Mouse (Mus musculus) embryonic facial prominence, embryonic 12.5 days (tissue): Measurements from ENCODE around the gene Ankdd1a. TPM values are rescaled to one million over a fixed set of nuclear protein-coding genes. Genes with fewer than 3 reads are reported as not detected.

Experiments used
- ATAC-seq: fragments of 200-750 bp; cut with Nextera tagmentation; 2 replicates; pipeline ENCODE4 v1.8.0; 2017; ENCODE audit not compliant: insufficient number of reproducible peaks, insufficient read depth, low FRiP score, low TSS enrichment
- H3K27ac ChIP-seq: fragments of 300-500 bp; sonication (generic); 2 replicates; pipeline ENCODE4 v1.5.1; 2016; ENCODE audit warnings: mild to moderate bottlenecking
- H3K27me3 ChIP-seq: fragments of 300-500 bp; sonication (generic); 2 replicates; pipeline ENCODE4 v1.6.1; 2016; ENCODE audit warnings: mild to moderate bottlenecking, moderate library complexity
- H3K36me3 ChIP-seq: fragments of 300-500 bp; sonication (generic); 2 replicates; pipeline ENCODE4 v1.6.1; 2016; ENCODE audit warnings: mild to moderate bottlenecking
- H3K4me1 ChIP-seq: fragments of 300-500 bp; sonication (generic); 2 replicates; pipeline ENCODE4 v1.6.1; 2016
- H3K4me2 ChIP-seq: fragments of 300-500 bp; sonication (generic); replicated peaks from 2 replicates; pipeline ENCODE4 v1.6.1; 2016; ENCODE audit warnings: mild to moderate bottlenecking, moderate library complexity
- H3K4me3 ChIP-seq: fragments of 300-500 bp; sonication (generic); 2 replicates; pipeline ENCODE4 v1.5.1; 2016; ENCODE audit warnings: mild to moderate bottlenecking
- H3K9ac ChIP-seq: fragments of 300-500 bp; sonication (generic); 2 replicates; pipeline ENCODE4 v1.6.1; 2016; ENCODE audit warnings: mild to moderate bottlenecking, moderate library complexity
- H3K9me3 ChIP-seq: fragments of 300-500 bp; sonication (generic); 2 replicates; pipeline ENCODE4 v1.6.1; 2016; ENCODE audit warnings: mild to moderate bottlenecking, moderate library complexity
- WGBS: fragments of 180-500 bp; shearing (Covaris S2); methylation state at CpG from one replicate; pipeline ENCODE4 v1.1.7; 2016; 5-methylcytosine and 5-hydroxymethylcytosine counted together
- polyA plus RNA-seq: library from polyadenylated mRNA; unstranded; fragments of >200 nt; fragmentation: Nextera tagmentation; extraction: Ambion mirVana; gene quantifications from 2 replicates; pipeline ENCODE4 v1.2.1, GENCODE M21; 2016

The Ankdd1a gene
- polyA plus RNA-seq, 1 experiment from 2014 or later, result not detected

DNA sequence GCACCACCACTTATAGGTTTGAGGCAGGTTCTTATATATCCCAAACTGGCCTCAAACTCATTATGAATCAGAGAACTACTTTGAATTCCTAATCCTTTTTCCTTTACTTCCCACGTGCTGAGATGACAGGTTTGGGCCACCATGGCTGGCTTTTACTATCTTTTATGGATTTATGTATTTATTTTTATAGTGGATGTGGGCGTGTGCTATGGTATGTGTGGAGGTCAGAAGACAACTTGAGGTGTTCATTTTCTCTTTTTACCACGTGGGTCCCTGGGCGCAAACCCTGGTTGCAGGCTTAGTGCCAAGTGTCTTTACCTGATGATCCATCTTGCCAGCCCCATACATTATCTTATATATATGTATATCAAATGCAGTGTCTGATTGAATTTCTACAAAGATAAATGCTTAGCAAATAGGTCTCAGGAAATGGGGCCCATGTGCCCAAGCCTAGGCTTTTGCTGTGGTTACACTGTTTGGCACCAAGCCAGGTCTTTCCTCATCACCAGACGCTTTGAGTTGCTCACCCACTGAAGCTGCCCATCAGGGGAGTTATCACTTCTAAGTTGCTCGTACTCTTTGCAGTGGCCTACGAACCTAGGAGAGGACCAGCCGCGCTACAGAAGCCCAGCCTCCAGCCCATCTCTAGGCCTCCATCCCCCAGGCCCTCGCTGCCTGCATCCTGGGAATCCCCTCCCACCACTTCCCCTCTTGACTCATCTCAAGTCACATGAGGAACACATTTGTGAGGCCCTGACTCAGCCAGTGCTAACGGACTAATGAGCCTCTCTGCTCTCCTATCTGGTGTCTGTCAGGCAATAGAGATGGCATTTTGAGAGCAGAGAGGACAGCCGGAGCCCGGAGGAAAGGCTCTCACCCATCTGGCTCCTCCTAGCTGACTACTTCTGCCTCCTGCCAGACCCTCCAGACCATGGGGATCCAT, 21.4 kb upstream of the Ankdd1a start:
- H3K9me3 ChIP-seq, result no peaks in the 10 kb centered on the region
- no peak overlapping the region; the same call in 1 of the 2 replicates for H3K9ac ChIP-seq
- H3K27ac ChIP-seq, result peak overlapping the region; percentile 14; the same call in 1 of the 2 replicates
- WGBS, result 57% methylated on average over 13 of the region's 13 CpGs
- no peaks in the 10 kb centered on the region for H3K27me3 ChIP-seq
- H3K4me2 ChIP-seq, result no peak overlapping the region
- ATAC-seq, result no peak
- peaks cover 12% of the 10 kb centered on the region for H3K4me1 ChIP-seq
- H3K36me3 ChIP-seq, result no peaks in the 10 kb centered on the region
- H3K4me3 ChIP-seq, result no peak overlapping the region

DNA sequence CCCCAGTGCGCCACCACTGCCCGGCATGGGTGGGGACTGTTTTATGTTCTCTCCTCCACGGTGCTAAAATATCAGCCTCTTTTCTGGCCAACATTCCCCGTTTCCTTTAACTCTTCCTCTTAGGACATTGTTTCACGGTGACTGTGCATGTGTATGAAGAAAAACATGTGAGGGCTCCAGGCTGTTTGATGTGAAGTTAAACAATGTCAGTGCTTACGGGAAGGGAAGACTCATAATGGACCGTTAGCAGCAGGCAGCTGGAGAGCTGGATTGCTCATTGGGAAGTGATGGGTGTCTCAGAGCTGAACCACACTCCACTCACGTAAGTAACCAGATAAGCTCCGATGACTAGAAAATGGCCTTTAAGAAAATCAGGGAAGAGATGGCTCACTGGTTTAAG, 19.7 kb upstream of the Ankdd1a start:
- Histone ChIP-seq H3K36me3 (no peaks in the 10 kb centered on the region), H3K9me3 (no peaks in the 10 kb centered on the region), H3K27ac (no peak overlapping the region), H3K4me1 (peaks cover 8% of the 10 kb centered on the region), H3K27me3 (no peaks in the 10 kb centered on the region), H3K9ac (no peak overlapping the region), H3K4me2 (no peak overlapping the region), H3K4me3 (no peak overlapping the region)
- no peak for ATAC-seq
- WGBS, result 83% methylated on average over 9 of the region's 9 CpGs

DNA sequence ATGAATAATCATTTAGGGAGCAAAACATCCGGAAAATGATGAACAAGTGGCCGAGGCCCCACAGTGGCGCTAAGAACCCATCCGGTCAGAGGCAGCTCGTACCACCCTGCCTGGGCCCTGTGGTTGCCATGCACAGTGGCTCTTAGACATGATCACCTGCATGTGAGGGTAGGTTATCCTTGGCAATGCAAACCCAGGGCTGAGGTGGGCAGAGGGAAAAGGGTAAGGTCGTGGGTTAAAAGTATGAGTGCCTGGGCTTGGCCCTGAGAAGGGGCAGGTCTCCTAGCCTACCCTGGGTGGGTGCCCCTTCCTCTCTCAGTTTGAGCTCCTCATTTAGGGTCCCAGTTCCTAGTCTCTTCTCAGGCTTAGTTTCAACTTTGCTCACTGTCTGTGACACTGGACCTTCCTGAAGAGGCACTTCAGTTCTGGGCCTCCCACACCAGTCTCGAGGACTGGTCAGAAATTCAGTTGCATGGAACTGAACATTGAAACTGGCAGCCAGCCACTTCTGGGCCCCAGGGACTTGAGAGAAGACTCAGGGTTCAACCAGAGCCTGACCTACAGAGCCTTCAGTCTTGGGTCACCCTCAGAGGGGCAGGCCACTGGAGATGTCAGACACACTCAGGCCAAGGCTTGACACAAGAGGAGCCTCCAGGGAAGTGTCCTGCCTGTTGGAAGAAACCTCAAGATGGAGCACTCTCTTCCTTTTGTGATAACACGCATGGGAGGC, 18.1 kb upstream of the Ankdd1a start:
- Histone ChIP-seq H3K4me1 (peaks cover 8% of the 10 kb centered on the region), H3K9me3 (no peaks in the 10 kb centered on the region), H3K4me3 (no peak overlapping the region), H3K36me3 (no peaks in the 10 kb centered on the region), H3K27ac (no peak overlapping the region), H3K4me2 (no peak overlapping the region), H3K9ac (no peak overlapping the region), H3K27me3 (no peaks in the 10 kb centered on the region)
- WGBS, result 91% methylated on average over 8 of the region's 8 CpGs
- ATAC-seq, result no peak

DNA sequence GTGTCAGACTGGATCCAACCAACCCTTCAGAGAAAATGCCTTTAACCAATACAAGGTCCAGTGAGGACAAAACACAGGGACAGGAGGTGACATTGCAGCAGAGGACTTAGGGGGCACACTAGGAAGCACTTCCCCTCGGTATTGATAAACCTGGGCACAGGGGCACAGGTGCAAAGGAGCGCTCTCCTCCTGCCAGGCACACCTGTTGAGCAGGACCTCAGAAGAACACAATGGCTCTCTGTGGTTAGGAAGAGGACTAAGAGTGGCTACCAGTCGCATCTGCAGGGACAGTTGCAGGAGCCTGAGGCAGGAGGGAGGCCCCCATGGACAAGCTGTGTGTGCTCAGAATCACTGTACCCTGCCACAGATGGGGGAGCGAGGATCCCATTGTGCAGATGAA, 16.5 kb upstream of the Ankdd1a start:
- Histone ChIP-seq H3K4me2 (no peak overlapping the region), H3K27me3 (no peaks in the 10 kb centered on the region), H3K36me3 (no peaks in the 10 kb centered on the region), H3K27ac (no peak overlapping the region), H3K9me3 (no peaks in the 10 kb centered on the region), H3K9ac (no peak overlapping the region), H3K4me3 (no peak overlapping the region), H3K4me1 (peaks cover 2% of the 10 kb centered on the region)
- no peak for ATAC-seq
- WGBS, result 80% methylated on average over 4 of the region's 4 CpGs

DNA sequence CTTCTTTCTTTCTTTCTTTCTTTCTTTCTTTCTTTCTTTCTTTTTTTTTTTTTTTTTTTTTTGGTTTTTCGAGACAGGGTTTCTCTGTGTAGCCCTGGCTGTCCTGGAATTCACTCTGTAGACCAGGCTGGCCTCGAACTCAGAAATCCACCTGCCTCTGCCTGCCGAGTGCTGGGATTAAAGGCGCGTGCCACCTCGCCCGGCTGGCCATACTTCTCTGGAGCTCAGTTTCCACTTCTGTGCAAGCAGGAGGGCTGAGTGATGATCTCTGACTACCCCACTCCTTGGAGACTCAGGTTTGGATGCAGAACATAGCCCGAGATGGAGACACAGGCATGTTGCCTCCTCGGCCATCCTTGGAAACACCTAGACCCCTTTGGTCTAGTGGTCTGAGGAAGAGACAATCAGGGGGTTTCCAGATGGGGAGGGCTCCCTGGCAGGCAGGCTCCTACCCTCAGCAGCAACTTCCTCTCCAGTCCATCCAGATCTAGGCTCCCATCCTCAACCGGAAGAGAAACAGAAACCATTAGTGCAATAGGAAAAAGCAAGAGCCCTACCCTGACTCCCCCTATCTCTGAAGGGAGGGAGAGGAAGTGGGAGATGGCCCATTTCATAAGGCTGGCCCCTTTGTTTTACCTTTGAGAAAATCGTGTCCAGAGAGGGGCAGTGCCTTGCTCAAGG, 15.9 kb upstream of the Ankdd1a start:
- 81% methylated on average over 10 of the region's 11 CpGs for WGBS
- no peak for ATAC-seq
- Histone ChIP-seq H3K27ac (no peak overlapping the region), H3K4me2 (no peak overlapping the region), H3K36me3 (no peaks in the 10 kb centered on the region), H3K9me3 (no peaks in the 10 kb centered on the region), H3K9ac (no peak overlapping the region), H3K4me3 (no peak overlapping the region), H3K27me3 (no peaks in the 10 kb centered on the region), H3K4me1 (no peaks in the 10 kb centered on the region)

DNA sequence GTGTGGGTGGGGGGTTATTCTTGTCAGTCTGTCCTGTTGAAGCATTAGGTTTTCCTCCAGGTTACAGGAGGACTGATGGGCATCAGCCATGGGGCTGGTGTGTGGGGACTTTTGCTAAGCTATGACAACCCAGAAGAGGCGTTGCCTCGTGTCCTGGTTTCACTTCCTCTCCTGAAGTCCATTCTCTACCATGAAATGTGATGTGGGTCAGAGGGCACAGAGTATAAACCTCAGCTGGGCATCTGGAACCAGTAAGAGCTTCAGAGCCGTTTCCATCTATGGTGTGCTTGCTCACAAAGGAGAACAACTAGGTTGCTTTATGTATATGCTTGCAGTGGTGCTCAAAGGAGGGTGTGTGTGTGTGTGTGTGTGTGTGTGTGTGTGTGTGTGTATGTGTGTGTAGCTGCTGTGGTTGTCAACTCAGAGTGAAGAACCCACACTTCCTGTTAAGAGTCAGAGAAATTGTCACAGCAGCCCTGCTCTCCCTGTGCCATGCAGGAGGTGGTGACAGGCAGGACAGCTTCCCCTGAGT, 15.3 kb upstream of the Ankdd1a start:
- WGBS, result 63% methylated on average over 3 of the region's 3 CpGs
- Histone ChIP-seq H3K9ac (no peak overlapping the region), H3K36me3 (no peaks in the 10 kb centered on the region), H3K4me2 (no peak overlapping the region), H3K4me1 (no peaks in the 10 kb centered on the region), H3K9me3 (no peaks in the 10 kb centered on the region), H3K27me3 (no peaks in the 10 kb centered on the region), H3K27ac (no peak overlapping the region), H3K4me3 (no peak overlapping the region)
- no peak for ATAC-seq

DNA sequence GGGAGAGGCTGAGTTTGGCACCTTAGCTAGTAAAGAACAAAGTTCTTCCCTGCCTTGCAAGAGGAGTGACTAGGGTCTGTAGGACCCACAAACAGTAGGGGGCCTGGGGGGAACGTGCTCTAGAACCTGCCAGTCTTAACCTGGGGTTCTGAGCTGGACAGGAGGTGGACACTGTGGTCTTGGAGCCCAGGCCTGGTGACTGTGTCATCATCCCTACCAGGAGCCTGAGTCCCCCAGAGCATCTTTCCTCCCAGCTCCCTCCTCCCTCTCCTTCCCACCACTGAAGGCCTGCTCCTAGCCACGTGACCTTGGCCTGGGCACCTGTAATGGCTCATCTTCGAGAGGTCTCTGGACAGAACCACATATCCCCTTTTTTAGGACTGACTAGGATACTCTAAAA, 14.1 kb upstream of the Ankdd1a start:
- no peaks in the 10 kb centered on the region for H3K4me1 ChIP-seq
- H3K4me3 ChIP-seq, result no peak overlapping the region
- no peak for ATAC-seq
- no peaks in the 10 kb centered on the region for H3K9me3 ChIP-seq
- no peak overlapping the region for H3K4me2 ChIP-seq
- 82% methylated on average over 3 of the region's 3 CpGs for WGBS
- H3K27ac ChIP-seq, result no peak overlapping the region
- H3K9ac ChIP-seq, result no peak overlapping the region
- no peaks in the 10 kb centered on the region for H3K36me3 ChIP-seq
- H3K27me3 ChIP-seq, result no peaks in the 10 kb centered on the region

DNA sequence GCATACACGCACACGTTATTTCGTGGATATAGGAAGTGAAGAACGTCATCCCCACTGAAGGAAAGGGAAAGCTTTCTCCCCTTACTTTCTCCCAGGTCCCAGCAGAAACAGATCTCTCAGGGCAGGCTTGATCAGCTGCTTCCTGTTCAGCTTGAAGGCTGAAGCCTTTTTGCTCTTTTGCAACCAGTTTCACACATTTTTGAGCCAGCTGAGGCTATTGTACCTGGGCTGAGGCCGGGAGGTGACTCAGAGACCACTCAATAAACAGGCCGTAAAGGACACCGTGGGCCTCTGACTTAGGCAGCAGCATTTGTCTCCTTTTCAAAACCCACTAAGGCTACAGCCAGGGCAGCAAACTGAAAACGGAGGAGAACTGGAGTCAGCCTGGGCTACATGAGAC, 13.0 kb upstream of the Ankdd1a start:
- Histone ChIP-seq H3K27ac (no peak overlapping the region), H3K9ac (no peak overlapping the region), H3K4me2 (no peak overlapping the region), H3K9me3 (no peaks in the 10 kb centered on the region), H3K27me3 (no peaks in the 10 kb centered on the region), H3K4me1 (no peaks in the 10 kb centered on the region), H3K36me3 (no peaks in the 10 kb centered on the region), H3K4me3 (no peak overlapping the region)
- WGBS, result 77% methylated on average over 8 of the region's 8 CpGs
- ATAC-seq, result no peak

DNA sequence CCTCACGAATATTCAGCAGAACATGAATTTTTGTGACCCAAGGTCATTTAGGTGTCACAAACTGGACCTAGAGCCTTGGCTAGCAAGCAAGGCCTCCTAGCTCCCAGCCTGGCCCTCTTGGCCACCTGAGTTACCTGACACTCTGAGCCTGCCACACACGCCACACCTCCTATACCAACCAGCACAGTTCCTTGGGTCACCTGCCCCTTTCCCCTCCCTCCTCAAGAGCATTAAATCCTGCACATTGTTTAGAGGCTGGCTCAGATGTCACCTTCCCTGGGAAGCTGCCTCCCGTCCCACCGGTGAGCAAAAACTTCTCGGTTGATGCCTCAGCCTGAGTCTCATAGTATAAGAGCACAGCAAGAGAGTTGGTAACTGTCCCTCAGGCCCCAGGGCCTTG, 11.3 kb upstream of the Ankdd1a start:
- Histone ChIP-seq H3K9me3 (no peaks in the 10 kb centered on the region), H3K36me3 (no peaks in the 10 kb centered on the region), H3K27ac (no peak overlapping the region), H3K27me3 (no peaks in the 10 kb centered on the region), H3K4me2 (no peak overlapping the region), H3K4me1 (no peaks in the 10 kb centered on the region), H3K9ac (no peak overlapping the region), H3K4me3 (no peak overlapping the region)
- ATAC-seq, result no peak
- WGBS, result 69% methylated on average over 5 of the region's 5 CpGs

DNA sequence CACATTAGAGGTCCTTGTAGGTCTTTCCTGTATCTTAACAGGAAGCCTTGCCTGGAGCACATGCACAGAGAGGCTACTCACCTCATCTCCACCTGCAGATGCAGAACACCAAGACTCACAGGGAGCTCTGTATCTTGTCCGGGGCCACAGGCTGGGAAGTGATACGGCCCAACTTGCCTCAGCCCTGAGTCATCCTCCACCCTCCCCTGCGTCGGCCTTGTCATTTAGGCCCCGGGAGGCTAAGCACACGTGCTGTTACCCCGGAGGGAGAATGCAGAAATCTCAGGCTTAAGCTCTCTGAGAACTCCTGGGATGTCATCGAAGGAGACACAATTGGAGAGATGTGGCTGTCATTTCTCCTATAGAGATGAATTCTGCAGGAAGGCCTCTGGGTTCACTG, 9.7 kb upstream of the Ankdd1a start:
- Histone ChIP-seq H3K36me3 (no peaks in the 10 kb centered on the region), H3K27me3 (no peaks in the 10 kb centered on the region), H3K4me3 (no peak overlapping the region), H3K27ac (no peak overlapping the region), H3K9me3 (no peaks in the 10 kb centered on the region), H3K4me1 (no peaks in the 10 kb centered on the region), H3K4me2 (no peak overlapping the region), H3K9ac (no peak overlapping the region)
- 51% methylated on average over 8 of the region's 8 CpGs for WGBS
- ATAC-seq, result no peak

DNA sequence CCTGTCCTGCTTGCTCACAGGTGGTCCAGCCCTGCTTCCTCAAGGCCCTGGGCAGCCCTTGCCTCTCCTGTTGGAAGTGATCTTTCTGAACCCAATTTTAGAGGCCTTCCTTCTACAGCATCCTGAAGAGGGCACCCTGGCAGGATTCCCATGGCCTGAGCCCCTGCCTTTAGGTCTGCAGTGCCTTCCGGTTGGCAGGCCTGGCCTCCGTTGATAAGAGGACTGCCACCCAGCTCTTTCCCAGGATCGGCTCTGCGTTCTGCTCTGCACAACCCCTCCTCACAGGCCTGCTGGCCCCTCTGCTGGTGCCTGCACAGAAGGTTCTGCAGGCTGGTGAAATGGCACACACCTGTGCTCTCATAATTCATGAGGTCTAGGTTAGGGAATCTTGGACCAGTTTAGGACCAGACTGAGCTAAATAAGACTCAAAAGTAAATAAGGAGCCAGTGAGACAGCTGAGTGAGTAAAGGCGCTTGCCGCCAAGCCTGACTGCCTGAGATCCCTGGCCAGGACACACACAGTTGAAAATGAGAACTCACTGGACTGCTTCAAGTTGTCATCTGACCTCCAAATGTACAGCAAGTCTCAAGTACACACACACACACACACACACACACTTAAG, 8.5 kb upstream of the Ankdd1a start:
- peaks cover 5% of the 10 kb centered on the region; the same call in 1 of the 2 replicates for H3K4me1 ChIP-seq
- 84% methylated on average over 6 of the region's 6 CpGs for WGBS
- no peaks in the 10 kb centered on the region for H3K9me3 ChIP-seq
- no peak overlapping the region for H3K9ac ChIP-seq
- H3K4me3 ChIP-seq, result no peak overlapping the region
- no peak overlapping the region for H3K27ac ChIP-seq
- H3K4me2 ChIP-seq, result no peak overlapping the region
- no peaks in the 10 kb centered on the region for H3K36me3 ChIP-seq
- ATAC-seq, result no peak
- H3K27me3 ChIP-seq, result no peaks in the 10 kb centered on the region
